Mouse (Mus musculus) lung, postnatal 0 days (tissue): ENCODE results near the gene Jaml. TPM values are rescaled to one million over a fixed set of nuclear protein-coding genes. Genes with fewer than 3 reads are reported as not detected.
A peak's percentile ranks its signal among the peaks of the same experiment; 100 is the strongest.

Experiments
- ATAC-seq: fragments of 200-750 bp; cut with Nextera tagmentation; 2 replicates; pipeline ENCODE4 v1.8.0; 2017; ENCODE audit warnings: moderate library complexity
- DNase-seq: peaks from one replicate; pipeline ENCODE4 v3.0.0-alpha.2; 2016; ENCODE audit warnings: low spot score
- H3K27ac ChIP-seq: fragments of 300-500 bp; sonication (generic); 2 replicates; pipeline ENCODE4 v1.5.1; 2014; ENCODE audit warnings: antibody characterized with exemption, mild to moderate bottlenecking, low read length, mixed read lengths
- H3K27me3 ChIP-seq: fragments of 300-500 bp; sonication (generic); replicated peaks from 2 replicates; pipeline ENCODE4 v1.6.1; 2014; ENCODE audit warnings: low read length, mixed read lengths; ENCODE audit not compliant: insufficient read depth
- H3K36me3 ChIP-seq: fragments of 300-500 bp; sonication (generic); 2 replicates; pipeline ENCODE4 v1.6.1; 2014; ENCODE audit warnings: low read length, mixed read lengths; ENCODE audit not compliant: insufficient read depth
- H3K4me1 ChIP-seq: fragments of 300-500 bp; sonication (generic); 2 replicates; pipeline ENCODE4 v1.6.1; 2014; ENCODE audit warnings: antibody characterized with exemption, low read depth, low read length, mixed read lengths; ENCODE audit not compliant: insufficient read depth
- H3K4me2 ChIP-seq: fragments of 300-500 bp; sonication (generic); replicated peaks from 2 replicates; pipeline ENCODE4 v1.6.1; 2014; ENCODE audit warnings: low read depth, mild to moderate bottlenecking, low read length, moderate library complexity, mixed read lengths
- H3K4me3 ChIP-seq: fragments of 300-500 bp; sonication (generic); 2 replicates; pipeline ENCODE4 v1.5.1; 2014; ENCODE audit warnings: low read depth, low read length
- H3K9ac ChIP-seq: fragments of 300-500 bp; sonication (generic); replicated peaks from 2 replicates; pipeline ENCODE4 v1.6.1; 2014; ENCODE audit warnings: low read depth, mild to moderate bottlenecking
- H3K9me3 ChIP-seq: fragments of 300-500 bp; sonication (generic); 2 replicates; pipeline ENCODE4 v1.6.1; 2016; ENCODE audit warnings: low read length, mixed read lengths
- CTCF ChIP-seq: IDR thresholded peaks from 2 replicates; pipeline ENCODE4 v1.5.1; 2016; ENCODE audit warnings: antibody characterized with exemption, mild to moderate bottlenecking
- EP300 ChIP-seq: IDR thresholded peaks from 2 replicates; pipeline ENCODE4 v1.6.1; 2016; ENCODE audit warnings: antibody characterized with exemption, mild to moderate bottlenecking, control low read depth
- WGBS: fragments of 180-500 bp; shearing (Covaris S2); extraction: QIAGEN DNeasy Blood & Tissue Kit; methylation state at CpG from one replicate; pipeline ENCODE4 v1.1.7; 2014; 5-methylcytosine and 5-hydroxymethylcytosine counted together
- polyA plus RNA-seq: library from polyadenylated mRNA; unstranded; fragments of >200 nt; fragmentation: Nextera tagmentation; extraction: Ambion mirVana; gene quantifications from 2 replicates; pipeline ENCODE4 v1.2.1, GENCODE M21; 2015

Gene Jaml
- polyA plus RNA-seq, 1 experiment from 2014 or later: 3.3 TPM

DNA sequence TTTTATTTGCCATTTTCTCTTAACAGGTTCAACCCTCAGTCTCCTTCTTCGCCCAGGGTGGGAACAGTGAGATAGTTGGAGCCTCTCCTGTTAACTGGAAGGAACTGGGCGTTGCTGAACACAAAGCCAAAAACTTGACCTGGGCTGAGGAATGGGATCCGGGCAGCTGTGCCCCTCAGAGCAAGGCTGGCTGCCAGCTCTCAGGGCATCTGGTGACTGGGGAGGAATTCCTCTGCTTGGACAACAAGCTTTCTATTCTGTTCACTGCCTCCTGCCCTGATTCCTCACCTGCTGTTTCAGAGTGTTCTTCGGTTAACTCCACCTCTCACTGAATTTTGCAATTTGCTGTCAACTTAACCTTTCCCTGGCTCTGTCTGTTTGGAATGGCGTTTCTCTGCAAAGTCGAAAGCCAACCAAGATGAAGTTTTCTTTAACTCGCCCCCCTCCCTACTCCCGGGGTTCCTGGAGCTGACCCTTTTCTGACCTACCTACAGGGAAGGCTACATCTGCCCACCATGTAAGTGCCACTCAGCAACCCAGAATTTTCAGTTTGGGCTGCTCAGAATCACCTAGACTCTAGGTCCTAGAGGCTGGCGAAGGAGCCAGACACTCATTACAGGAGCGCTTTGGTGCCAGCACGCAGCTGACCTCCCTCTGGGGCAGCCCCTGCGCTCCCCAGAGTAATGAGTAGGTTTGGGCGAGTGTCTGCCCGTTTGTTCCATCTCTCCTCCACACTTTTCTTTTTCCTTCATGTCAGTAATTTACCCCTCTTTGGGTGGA is 38.7 kb upstream of the Jaml start:
- no peaks in the 10 kb centered on the region for H3K9me3 ChIP-seq
- no peaks in the 10 kb centered on the region for H3K27me3 ChIP-seq
- H3K4me1 ChIP-seq: no peaks in the 10 kb centered on the region
- no peak overlapping the region for H3K9ac ChIP-seq
- H3K4me3 ChIP-seq: no peak overlapping the region; the same call in 1 of the 2 replicates
- DNase-seq (peak; percentile 27), ATAC-seq (no peak)
- no peak overlapping the region for H3K27ac ChIP-seq
- 8% methylated on average over 14 of the region's 14 CpGs for WGBS
- peak overlapping the region; percentile 45 for H3K4me2 ChIP-seq
- no peaks in the 10 kb centered on the region for H3K36me3 ChIP-seq
- TF ChIP-seq CTCF: no peak

DNA sequence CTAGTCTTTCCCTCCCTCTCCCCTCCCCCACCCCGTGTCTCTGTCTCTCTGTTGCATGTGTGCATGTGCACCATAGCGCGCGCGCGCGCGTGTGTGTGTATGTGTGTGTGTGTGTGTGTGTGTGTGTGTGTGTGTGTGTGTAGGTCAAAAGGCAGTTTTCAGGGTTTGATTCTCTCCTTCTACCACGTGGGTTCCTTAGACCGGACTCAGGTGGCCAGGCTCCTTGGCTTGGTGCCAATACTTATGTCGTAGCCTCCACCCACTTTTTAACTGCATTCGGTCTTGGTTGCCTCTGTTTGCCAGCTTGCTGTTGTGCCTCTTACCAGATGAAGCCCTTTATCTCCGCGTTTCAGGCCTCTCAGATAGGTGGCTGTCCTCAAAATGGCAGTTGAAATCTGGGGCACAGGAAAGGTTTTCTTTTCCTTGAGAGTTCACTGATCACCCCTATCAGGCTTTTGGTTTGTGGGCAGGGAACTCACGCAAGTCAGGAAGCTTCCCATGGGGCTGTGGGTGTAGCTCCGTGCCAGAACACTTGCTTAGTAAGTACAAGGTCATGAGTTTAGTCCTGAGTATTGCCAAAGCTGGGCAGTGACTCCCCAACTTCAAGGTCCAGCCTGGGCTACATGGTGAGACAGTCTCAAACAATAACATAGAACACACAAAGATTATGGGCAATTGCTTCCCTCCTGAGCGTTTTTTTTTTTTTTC is 37.7 kb upstream of the Jaml start:
- no peak overlapping the region; the same call in 1 of the 2 replicates for H3K4me3 ChIP-seq
- H3K9ac ChIP-seq: no peak overlapping the region
- no peak for TF ChIP-seq CTCF
- no peak for TF ChIP-seq EP300
- peak; percentile 64 for DNase-seq
- H3K9me3 ChIP-seq: no peaks in the 10 kb centered on the region
- no peak for ATAC-seq
- H3K27me3 ChIP-seq: no peaks in the 10 kb centered on the region
- H3K36me3 ChIP-seq: no peaks in the 10 kb centered on the region
- WGBS: 31% methylated on average over 17 of the region's 17 CpGs
- H3K4me2 ChIP-seq: peak overlapping the region; percentile 45
- H3K27ac ChIP-seq: peak overlapping the region; percentile 38; the same call in 1 of the 2 replicates
- no peaks in the 10 kb centered on the region for H3K4me1 ChIP-seq

DNA sequence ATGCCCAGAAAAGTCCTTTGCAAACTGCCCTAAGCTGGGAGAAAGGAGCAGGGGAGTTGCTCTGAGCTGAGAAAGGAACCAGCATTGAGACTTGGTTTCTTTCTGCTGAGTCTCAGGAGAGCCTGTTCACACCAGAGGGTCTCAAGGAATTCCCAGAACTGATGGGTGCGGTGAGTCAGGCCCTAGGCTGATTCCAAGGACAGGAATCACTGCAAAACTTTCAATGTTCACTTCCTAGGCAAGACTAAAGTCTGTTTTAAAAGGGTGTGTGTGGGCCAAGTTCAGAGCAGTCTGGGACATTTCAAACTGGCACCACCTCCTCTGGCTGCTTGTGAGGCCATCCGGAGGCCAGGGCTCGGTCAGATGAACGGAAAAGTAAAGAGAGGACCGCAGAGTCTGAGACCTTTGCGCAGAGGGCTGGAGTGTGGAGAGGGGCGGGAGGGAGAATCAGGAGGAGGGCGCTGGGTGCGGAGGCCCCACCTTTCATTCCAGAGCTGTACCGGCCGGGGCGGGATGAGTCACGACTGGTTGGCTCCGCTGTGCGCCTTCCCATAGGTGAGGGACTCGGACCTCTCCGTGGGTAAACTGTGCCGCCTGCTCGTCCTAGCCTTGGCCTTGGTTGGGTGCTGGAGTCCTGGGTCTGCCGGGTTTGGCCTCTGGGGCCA is 36.8 kb upstream of the Jaml start:
- no peaks in the 10 kb centered on the region for H3K27me3 ChIP-seq

DNA sequence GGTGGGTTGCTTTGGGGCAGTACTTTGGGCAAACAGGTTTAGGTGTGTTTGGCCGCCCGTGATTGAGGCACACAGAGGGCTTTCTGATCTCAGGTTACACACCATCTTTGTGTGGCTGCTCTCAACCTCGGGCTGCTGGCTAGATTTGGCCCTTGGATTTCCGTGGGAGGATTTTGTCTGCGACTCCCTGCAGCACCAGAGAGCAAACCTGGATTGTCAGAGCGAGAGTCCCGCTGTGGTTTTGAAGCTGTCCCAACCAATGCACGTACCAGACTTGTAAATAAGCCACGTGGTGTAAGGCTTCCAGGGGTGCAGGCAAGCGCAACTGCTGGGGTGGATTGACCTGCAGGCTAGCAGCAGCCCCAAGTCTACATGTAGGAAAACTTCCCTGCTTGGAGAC is 36.0 kb upstream of the Jaml start:
- Histone ChIP-seq H3K36me3 (no peaks in the 10 kb centered on the region), H3K4me1 (no peaks in the 10 kb centered on the region), H3K27me3 (no peaks in the 10 kb centered on the region), H3K9ac (0 out of 2 replicates have a peak overlapping the region, but pooled peaks have one; percentile 1), H3K27ac (peak overlapping the region; percentile 16; the same call in 1 of the 2 replicates), H3K4me2 (peak overlapping the region; percentile 47), H3K4me3 (peak overlapping the region; percentile 29), H3K9me3 (no peaks in the 10 kb centered on the region)
- ATAC-seq (peak; percentile 25), DNase-seq (no peak)
- TF ChIP-seq CTCF (no peak), EP300 (no peak)
- WGBS: 2% methylated on average over 10 of the region's 10 CpGs

More for the DNA sequence above, 36.8 kb upstream of the Jaml start:
- peak overlapping the region; percentile 29 for H3K4me3 ChIP-seq
- TF ChIP-seq CTCF (no peak), EP300 (no peak)
- ATAC-seq (peak; percentile 97), DNase-seq (peak; percentile 89)
- peak overlapping the region; percentile 47 for H3K4me2 ChIP-seq
- 2% methylated on average over 19 of the region's 20 CpGs for WGBS
- H3K36me3 ChIP-seq: no peaks in the 10 kb centered on the region
- 0 out of 2 replicates have a peak overlapping the region, but pooled peaks have one; percentile 1 for H3K9ac ChIP-seq
- H3K27ac ChIP-seq: peak overlapping the region; percentile 27; the same call in 1 of the 2 replicates
- H3K9me3 ChIP-seq: no peaks in the 10 kb centered on the region
- H3K4me1 ChIP-seq: no peaks in the 10 kb centered on the region

DNA sequence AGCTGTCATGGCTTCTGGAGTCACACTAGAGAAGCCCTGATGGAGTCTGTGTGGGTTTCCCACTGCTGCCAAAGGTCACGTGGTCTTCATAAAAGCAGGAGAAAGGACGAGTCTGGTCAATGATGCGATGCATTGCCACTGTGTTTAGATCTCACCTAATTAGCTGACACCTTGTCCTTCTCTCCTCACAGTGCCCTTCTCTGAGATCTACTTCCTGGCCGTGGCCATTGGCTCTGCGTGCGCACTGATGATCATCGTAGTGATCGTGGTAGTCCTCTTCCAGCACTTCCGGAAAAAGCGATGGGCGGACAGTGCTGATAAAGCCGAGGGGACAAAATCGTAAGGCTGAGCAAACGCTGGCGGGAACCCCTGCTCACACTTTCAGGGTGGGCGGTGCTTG is 32.0 kb upstream of the Jaml start:
- H3K36me3 ChIP-seq: no peaks in the 10 kb centered on the region
- H3K4me1 ChIP-seq: no peaks in the 10 kb centered on the region
- H3K9ac ChIP-seq: no peak overlapping the region
- WGBS: 82% methylated on average over 16 of the region's 16 CpGs
- H3K9me3 ChIP-seq: no peaks in the 10 kb centered on the region
- TF ChIP-seq EP300 (no peak), CTCF (no peak)
- no peak for ATAC-seq
- DNase-seq: no peak
- no peak overlapping the region for H3K4me2 ChIP-seq
- no peak overlapping the region for H3K4me3 ChIP-seq
- no peak overlapping the region for H3K27ac ChIP-seq
- no peaks in the 10 kb centered on the region for H3K27me3 ChIP-seq

DNA sequence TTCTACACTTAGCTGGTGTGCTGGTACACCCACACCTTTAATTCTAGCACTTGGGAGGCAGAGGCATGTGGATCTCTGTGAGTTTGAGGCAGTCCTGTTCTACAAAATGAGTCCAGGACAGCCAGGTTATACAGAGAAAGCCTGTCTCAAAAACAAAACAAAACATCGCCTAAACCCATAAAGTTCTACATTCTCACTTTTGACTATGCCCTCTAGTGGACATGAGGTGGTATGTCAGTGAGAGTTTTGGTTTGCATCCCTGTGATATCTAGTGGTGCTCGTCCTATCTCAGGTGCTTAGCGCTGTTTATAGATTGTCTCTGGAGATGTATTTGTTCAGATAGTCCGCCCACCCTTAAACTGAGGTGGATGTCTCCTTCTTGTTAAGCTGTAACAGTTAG is 30.5 kb upstream of the Jaml start:
- no peak overlapping the region for H3K27ac ChIP-seq
- H3K27me3 ChIP-seq: no peaks in the 10 kb centered on the region
- no peak for ATAC-seq
- DNase-seq: peak; percentile 48
- H3K4me1 ChIP-seq: no peaks in the 10 kb centered on the region
- H3K9ac ChIP-seq: no peak overlapping the region
- no peak overlapping the region for H3K4me2 ChIP-seq
- H3K9me3 ChIP-seq: no peaks in the 10 kb centered on the region
- no peak overlapping the region for H3K4me3 ChIP-seq
- no peak for TF ChIP-seq EP300
- TF ChIP-seq CTCF: peak; percentile 84
- 17% methylated on average over 4 of the region's 4 CpGs for whole genome bisulfite sequencing
- no peaks in the 10 kb centered on the region for H3K36me3 ChIP-seq
